18 mouse cellular contexts compared by ENCODE assay signal in the genomic region with DNA sequence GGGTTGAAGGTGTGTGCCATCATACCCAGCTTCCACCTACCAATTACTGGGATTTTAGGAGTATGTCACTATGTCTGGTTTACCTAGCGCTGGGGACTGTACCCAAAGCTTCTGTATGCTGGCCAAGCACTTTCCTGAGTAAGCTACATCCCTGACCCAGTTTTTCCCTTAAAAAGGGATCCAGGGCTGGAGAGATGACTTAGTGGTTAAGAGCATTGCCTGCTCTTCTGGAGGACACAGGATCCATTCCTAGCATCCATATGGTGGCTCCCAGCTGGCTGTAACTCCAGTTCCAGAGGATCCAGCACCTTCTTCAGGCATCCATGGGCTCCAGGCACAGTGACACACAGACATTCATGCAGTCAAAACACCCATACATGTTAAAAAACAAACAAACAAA. TPM values are rescaled to one million over a fixed set of nuclear protein-coding genes. Genes with fewer than 3 reads are reported as not detected.
"Had no signal": no experiment of that assay in that cellular context is flagged by ENCODE, and none has a peak within 500 bp of the region (broad histone marks: within the 10 kb centered on the region; RNA-seq: fewer than 3 reads in every experiment).

No protein-coding gene starts in this region.

- DNase-seq: retina, postnatal 1 day; right cerebral cortex, adult 18-20 months; right cerebral cortex, postnatal 14 days; right cerebral cortex, postnatal 25 days; right cerebral cortex, postnatal 4 days; spleen, adult 18-20 months; thymus, adult 18-20 months; thymus, adult 2 months; thymus, postnatal 14 days; thymus, postnatal 25 days; thymus, postnatal 36 days; thymus, postnatal 4 days had no signal

RNA-seq across cellular contexts. Expression of gene Nkx1-2, which starts 47.1 kb away (rescaled TPM):
- total RNA-seq: neutrophil, adult 5-6 weeks had no signal
- polyA plus RNA-seq: stomach, embryonic 14.5 days; stomach, embryonic 16.5 days; stomach, postnatal 0 days; thymus, postnatal 0 days; urinary bladder, adult 2 months had no signal
